Mouse (Mus musculus): ENCODE results near the gene Rbm38. TPM values are rescaled to one million over a fixed set of nuclear protein-coding genes. Genes with fewer than 3 reads are reported as not detected.

The Rbm38 gene
- polyA plus RNA-seq, 1 experiment from 2014 or later: 126 TPM

DNA sequence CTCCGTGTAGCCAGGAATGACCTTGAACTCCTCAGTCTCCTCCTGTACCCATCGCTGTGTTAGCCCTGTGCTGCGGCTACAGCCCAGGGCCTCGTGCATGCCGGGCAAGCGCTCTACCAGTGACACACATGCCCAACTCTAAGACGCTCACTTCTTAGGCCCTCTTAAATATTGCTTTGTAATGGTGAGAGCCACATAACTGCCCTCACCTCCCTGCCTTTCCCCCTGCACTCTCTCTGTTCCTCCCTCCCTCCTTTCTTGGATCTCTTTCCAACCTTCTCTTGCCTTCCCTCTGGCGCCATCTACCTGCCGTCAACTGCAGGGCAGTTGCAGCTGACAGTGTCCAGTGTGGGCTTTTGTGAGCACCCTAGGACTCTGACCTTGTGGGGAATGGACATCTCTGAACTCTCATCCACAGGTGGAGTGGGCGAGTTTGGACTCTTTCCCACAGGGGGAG lies 60.5 kb downstream of the Rbm38 start:
- 27% methylated on average over 10 of the region's 10 CpGs for WGBS (ENCODE audit: insufficient replicate concordance)
- peaks cover 10% of the 10 kb centered on the region; the same call in 1 of the 2 replicates for H3K4me1 ChIP-seq (ENCODE audit: insufficient read depth)
- no peaks in the 10 kb centered on the region for H3K36me3 ChIP-seq (replicated peaks; ENCODE audit: insufficient read depth, low read length)
- no peaks in the 10 kb centered on the region for H3K27me3 ChIP-seq (ENCODE audit: insufficient read depth, low read length)
- DNase-seq (peak; percentile 87), ATAC-seq (peak; percentile 78)
- H3K9me3 ChIP-seq (ENCODE audit: low read length): no peaks in the 10 kb centered on the region
- H3K27ac ChIP-seq (ENCODE audit: low read depth): no peak overlapping the region
- H3K4me2 ChIP-seq (ENCODE audit: low read depth, low read length): no peak overlapping the region
- no peak overlapping the region for H3K4me3 ChIP-seq (ENCODE audit: low read depth, low read length)
- no peak for TF ChIP-seq EP300 (IDR thresholded peaks at IDR 0.05; ENCODE audit: low read depth)
- peak; percentile 99 for TF ChIP-seq CTCF (IDR thresholded peaks at IDR 0.05; ENCODE audit: low read depth)
- H3K9ac ChIP-seq (replicated peaks): no peak overlapping the region

DNA sequence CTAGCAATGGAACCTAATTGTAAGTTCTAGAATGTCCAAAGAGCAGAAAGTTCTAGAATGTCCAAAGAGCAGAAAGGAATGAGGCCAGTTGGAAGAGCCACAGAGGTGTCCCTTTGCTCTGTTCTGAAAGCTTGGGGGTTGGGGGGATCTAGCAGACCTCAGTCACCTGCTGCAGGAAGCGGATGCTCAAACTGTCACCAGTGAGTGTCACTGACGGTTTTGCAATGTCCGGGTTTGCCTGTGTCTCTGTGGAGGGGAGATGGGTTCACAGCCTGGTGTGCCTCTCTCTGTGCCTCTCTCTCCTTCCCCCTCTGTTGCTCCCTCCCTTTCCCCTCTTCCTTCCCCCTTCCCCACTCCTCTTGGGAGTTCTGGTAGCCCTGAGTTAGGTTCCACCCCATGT lies 62.4 kb downstream of the Rbm38 start:
- Histone ChIP-seq H3K9me3 (ENCODE audit: low read length) (no peaks in the 10 kb centered on the region), H3K27me3 (ENCODE audit: insufficient read depth, low read length) (no peaks in the 10 kb centered on the region), H3K4me3 (ENCODE audit: low read depth, low read length) (no peak overlapping the region), H3K36me3 (replicated peaks; ENCODE audit: insufficient read depth, low read length) (no peaks in the 10 kb centered on the region), H3K27ac (ENCODE audit: low read depth) (no peak overlapping the region), H3K9ac (replicated peaks) (no peak overlapping the region), H3K4me2 (ENCODE audit: low read depth, low read length) (no peak overlapping the region), H3K4me1 (ENCODE audit: insufficient read depth) (peaks cover 7% of the 10 kb centered on the region; the same call in 1 of the 2 replicates)
- peak; percentile 27 for DNase-seq
- no peak for TF ChIP-seq EP300 (IDR thresholded peaks at IDR 0.05; ENCODE audit: low read depth)
- TF ChIP-seq CTCF (IDR thresholded peaks at IDR 0.05; ENCODE audit: low read depth): no peak
- 78% methylated on average over 3 of the region's 3 CpGs for WGBS (ENCODE audit: insufficient replicate concordance)
- ATAC-seq: no peak

DNA sequence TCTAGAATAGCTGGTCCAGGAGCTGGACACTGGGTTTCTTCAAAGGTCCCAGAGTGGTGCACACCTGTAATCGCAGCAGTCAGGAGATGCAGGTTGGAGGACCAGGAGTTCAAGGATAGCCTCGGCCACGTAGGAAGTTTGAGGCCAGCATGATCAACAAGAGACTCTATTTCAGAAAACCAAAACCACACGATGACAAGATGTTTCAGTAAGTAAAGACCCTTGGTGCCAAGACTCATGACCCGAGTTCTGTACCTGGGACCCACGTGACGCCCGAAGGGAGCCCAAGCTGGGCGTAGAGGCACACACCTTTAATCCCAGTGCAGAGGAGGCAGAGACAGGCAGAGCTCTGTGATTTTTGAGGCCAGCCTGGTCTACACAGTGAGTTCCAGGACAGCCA lies 62.8 kb downstream of the Rbm38 start:
- DNase-seq: no peak
- H3K27ac ChIP-seq (ENCODE audit: low read depth): peak overlapping the region; percentile 44
- H3K4me2 ChIP-seq (ENCODE audit: low read depth, low read length): peak overlapping the region; percentile 45; the same call in 1 of the 2 replicates
- H3K4me3 ChIP-seq (ENCODE audit: low read depth, low read length): no peak overlapping the region
- no peak for ATAC-seq
- no peaks in the 10 kb centered on the region for H3K36me3 ChIP-seq (replicated peaks; ENCODE audit: insufficient read depth, low read length)
- H3K4me1 ChIP-seq (ENCODE audit: insufficient read depth): peaks cover 7% of the 10 kb centered on the region; the same call in 1 of the 2 replicates
- no peaks in the 10 kb centered on the region for H3K9me3 ChIP-seq (ENCODE audit: low read length)
- no peaks in the 10 kb centered on the region for H3K27me3 ChIP-seq (ENCODE audit: insufficient read depth, low read length)
- 67% methylated on average over 9 of the region's 9 CpGs for WGBS (ENCODE audit: insufficient replicate concordance)
- 0 out of 2 replicates have a peak overlapping the region, but pooled peaks have one; percentile 30 for H3K9ac ChIP-seq (replicated peaks)
- no peak for TF ChIP-seq EP300 (IDR thresholded peaks at IDR 0.05; ENCODE audit: low read depth)
- TF ChIP-seq CTCF (IDR thresholded peaks at IDR 0.05; ENCODE audit: low read depth): no peak

DNA sequence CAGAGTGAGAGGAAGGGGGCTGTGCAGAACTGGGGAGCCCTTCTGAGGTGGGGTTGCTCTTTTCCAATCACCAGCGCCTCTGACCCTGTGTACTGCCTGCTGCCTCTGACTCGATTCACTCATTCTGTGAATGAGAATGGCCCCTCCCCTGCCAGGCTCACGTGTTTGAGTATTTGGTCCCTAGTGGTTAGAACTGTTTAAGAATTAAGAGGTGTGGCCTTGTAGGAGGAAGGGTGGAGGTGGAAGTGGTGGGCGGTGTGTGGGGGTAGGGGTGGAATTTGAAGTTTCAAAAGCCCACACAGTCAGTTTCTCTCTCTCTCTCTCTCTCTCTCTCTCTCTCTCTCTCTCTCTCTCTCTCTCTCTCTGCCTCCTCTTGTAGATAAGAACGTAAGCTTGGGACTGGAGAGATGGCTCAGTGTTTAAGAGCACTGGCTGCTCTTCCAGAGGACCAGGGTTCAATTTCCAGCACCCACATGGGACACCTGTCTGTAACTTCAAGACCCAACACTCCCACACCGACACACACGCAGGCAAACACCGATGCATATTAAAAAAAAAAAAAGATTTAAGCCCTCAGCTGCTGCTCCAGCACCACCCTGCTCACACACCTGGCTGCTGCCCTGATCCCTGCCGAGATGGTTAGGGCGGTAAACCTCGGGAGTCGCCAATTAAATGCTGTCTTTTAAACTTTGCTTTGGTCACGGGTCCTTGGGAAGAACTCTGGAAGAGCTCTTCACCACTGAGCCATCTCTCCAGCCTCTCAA lies 63.6 kb downstream of the Rbm38 start:
- Histone ChIP-seq H3K9me3 (ENCODE audit: low read length) (no peaks in the 10 kb centered on the region), H3K27ac (ENCODE audit: low read depth) (peak overlapping the region; percentile 44; the same call in 1 of the 2 replicates), H3K36me3 (replicated peaks; ENCODE audit: insufficient read depth, low read length) (no peaks in the 10 kb centered on the region), H3K4me3 (ENCODE audit: low read depth, low read length) (no peak overlapping the region), H3K4me2 (ENCODE audit: low read depth, low read length) (peak overlapping the region; percentile 45), H3K27me3 (ENCODE audit: insufficient read depth, low read length) (no peaks in the 10 kb centered on the region), H3K9ac (replicated peaks) (peak overlapping the region; percentile 30; the same call in 1 of the 2 replicates), H3K4me1 (ENCODE audit: insufficient read depth) (peaks cover 7% of the 10 kb centered on the region; the same call in 1 of the 2 replicates)
- ATAC-seq (peak; percentile 69), DNase-seq (peak; percentile 66)
- no peak; the same call in 1 of the 2 replicates for TF ChIP-seq CTCF (IDR thresholded peaks at IDR 0.05; ENCODE audit: low read depth)
- no peak for TF ChIP-seq EP300 (IDR thresholded peaks at IDR 0.05; ENCODE audit: low read depth)
- WGBS (ENCODE audit: insufficient replicate concordance): 21% methylated on average over 13 of the region's 13 CpGs

Other genes starting within 250 kb of the Rbm38 start
- gene Bmp7, start 80.2 kb upstream of the Rbm38 start, polyA plus RNA-seq (2015; fragmentation: Nextera tagmentation; extraction: Ambion mirVana): 0.32 and 0.49 TPM in 2 replicates
- gene Spo11, start 42.8 kb upstream of the Rbm38 start, polyA plus RNA-seq (2015; fragmentation: Nextera tagmentation; extraction: Ambion mirVana): 0.07 and 0.09 TPM in 2 replicates
- gene Rae1, start 20.4 kb upstream of the Rbm38 start, polyA plus RNA-seq (2015; fragmentation: Nextera tagmentation; extraction: Ambion mirVana): 40.0 and 41.5 TPM in 2 replicates
- 0.21 and 0.25 TPM in 2 replicates for gene Ctcfl, start 99.0 kb downstream of the Rbm38 start, polyA plus RNA-seq (2015; fragmentation: Nextera tagmentation; extraction: Ambion mirVana)
- gene Pck1, start 132.6 kb downstream of the Rbm38 start, polyA plus RNA-seq (2015; fragmentation: Nextera tagmentation; extraction: Ambion mirVana): 414 and 703 TPM in 2 replicates
- gene Zbp1, start 198.4 kb downstream of the Rbm38 start, polyA plus RNA-seq (2015; fragmentation: Nextera tagmentation; extraction: Ambion mirVana): 4.9 and 6.7 TPM in 2 replicates

All from liver, postnatal 0 days (tissue).